Mouse (Mus musculus) MEL (cell line): ENCODE measurements around the gene Bri3bp.
"Not testable (repeated sequence)": the region's sequence is repeated elsewhere in the genome, so short reads cannot be mapped to it uniquely, and the experiment has no call there.

Source experiments
- NRF1 ChIP-seq: IDR thresholded peaks from 2 replicates; pipeline ENCODE4 v1.6.1; 2014; ENCODE audit warnings: low read depth, mild to moderate bottlenecking, inconsistent platforms, low read length, improper control_type of control experiment, moderate library complexity; ENCODE audit not compliant: poor library complexity, insufficient read depth, severe bottlenecking
- TCF12 ChIP-seq: IDR thresholded peaks from 2 replicates; pipeline ENCODE4 v1.6.1; 2014; ENCODE audit warnings: low read depth, mild to moderate bottlenecking, inconsistent platforms, low read length, improper control_type of control experiment, moderate library complexity
- ZNF384 ChIP-seq: IDR thresholded peaks from 2 replicates; pipeline ENCODE4 v1.6.1; 2012; ENCODE audit warnings: low read depth, mild to moderate bottlenecking, inconsistent platforms, low read length, improper control_type of control experiment

- not testable (repeated sequence) for TF ChIP-seq TCF12, ZNF384, NRF1
Observed at GRCm38 (mm10) chr5:125392176-125392575, 49.2 kb upstream of the Bri3bp start.
